10 mouse cellular contexts compared by ENCODE assay signal in the genomic region with DNA sequence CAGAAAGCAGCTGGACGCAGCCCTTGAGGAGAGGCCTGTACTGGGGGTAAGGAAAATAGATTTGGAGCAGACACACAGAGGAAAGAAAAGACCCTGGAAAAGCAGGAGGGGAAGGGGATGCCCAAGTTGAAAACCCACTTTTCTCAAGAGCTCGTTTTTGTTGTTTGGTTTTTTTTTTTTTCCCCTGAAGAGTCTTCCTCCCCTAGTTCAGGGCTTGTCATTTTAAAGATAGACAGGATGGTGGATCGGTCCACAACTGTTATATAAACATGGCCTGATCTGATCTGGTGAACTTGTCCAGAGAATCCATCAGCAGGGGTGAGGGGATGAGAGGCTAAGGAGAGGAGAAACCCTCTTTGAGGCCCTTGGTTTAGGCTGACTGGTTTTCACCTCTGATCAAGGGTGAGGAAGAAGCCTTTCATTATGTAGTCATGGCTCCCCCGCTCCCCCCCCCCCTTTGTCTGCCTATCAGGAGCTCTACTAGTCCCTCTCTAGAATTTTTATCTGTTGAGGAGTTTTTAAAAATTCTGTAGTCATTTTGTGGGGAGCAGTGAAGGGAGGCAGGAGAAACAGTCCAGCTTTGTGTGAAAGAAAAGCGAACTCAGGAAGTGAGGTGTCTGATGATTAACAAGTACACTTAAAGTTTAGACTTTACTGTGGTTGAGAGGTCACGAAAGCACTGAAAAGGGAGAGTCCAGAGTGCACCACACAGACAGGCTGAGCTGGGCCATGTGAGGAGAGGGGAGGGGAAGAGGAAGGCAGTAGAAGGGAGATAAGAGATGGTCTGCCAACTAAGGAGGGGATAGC. TPM values are rescaled to one million over a fixed set of nuclear protein-coding genes. Genes with fewer than 3 reads are reported as not detected.
DNase-seq lines count a peak whose midpoint lies in the region; ATAC-seq and TF ChIP-seq lines count a peak whose summit lies in the region.
"Had no signal": no experiment of that assay in that cellular context is flagged by ENCODE, and none has a peak within 500 bp of the region (broad histone marks: within the 10 kb centered on the region; RNA-seq: fewer than 3 reads in every experiment).

No protein-coding gene starts in this region.

- peaks cover 10% of the 10 kb centered on the region; the same call in 1 of the 2 replicates for H3K4me1 ChIP-seq in lung, embryonic 14.5 days (ENCODE audit: insufficient read depth)
- H3K4me1 ChIP-seq in stomach, embryonic 15.5 days: peaks cover 9% of the 10 kb centered on the region

- peaks cover 11% of the 10 kb centered on the region; the same call in 1 of the 2 replicates for H3K36me3 ChIP-seq in lung, embryonic 14.5 days (ENCODE audit: insufficient read depth)
- H3K36me3 ChIP-seq in stomach, embryonic 15.5 days: peaks cover 6% of the 10 kb centered on the region; the same call in 1 of the 2 replicates

- TF ChIP-seq CTCF in lung, embryonic 14.5 days (IDR thresholded peaks at IDR 0.05; ENCODE audit: low read depth): no peak
- TF ChIP-seq CTCF in layer of hippocampus, adult 2 months (conservative IDR thresholded peaks at IDR 0.05): no peak

- peak; percentile 36 for DNase-seq in lung, embryonic 14.5 days
- no peak for DNase-seq in lung, postnatal 10 days
- peak; percentile 68 to 89 for DNase-seq in kidney, postnatal 25 days
- DNase-seq in ovary, adult 18-20 months (ENCODE audit: low spot score): no peak
- no peak for DNase-seq in layer of hippocampus, adult 2 months (ENCODE audit: low spot score in 2 of 2)
- DNase-seq in adrenal gland, postnatal 36 days: no peak
- DNase-seq: cerebellum, adult 8-10 months had no signal

- H3K9ac ChIP-seq in lung, embryonic 14.5 days: no peak overlapping the region
- H3K9ac ChIP-seq in stomach, embryonic 15.5 days: no peak overlapping the region

- peak; percentile 73 for ATAC-seq in lung, embryonic 14.5 days (ENCODE audit: insufficient read depth)
- ATAC-seq in erythroid progenitor cell, adult 5-6 weeks (replicated peaks; ENCODE audit: low FRiP score, poor library complexity, severe bottlenecking): peak; percentile 43; the same call in 1 of the 2 replicates
- peak; percentile 53; the same call in 1 of the 2 replicates for ATAC-seq in stomach, embryonic 15.5 days (ENCODE audit: insufficient read depth, low FRiP score, low read depth)

- no peak overlapping the region for H3K4me3 ChIP-seq in lung, embryonic 14.5 days (ENCODE audit: low read depth, low read length)
- H3K4me3 ChIP-seq in stomach, embryonic 15.5 days (replicated peaks): no peak overlapping the region
- H3K4me3 ChIP-seq in layer of hippocampus, adult 2 months: no peak overlapping the region

- H3K4me2 ChIP-seq in lung, embryonic 14.5 days: no peak overlapping the region
- H3K4me2 ChIP-seq in stomach, embryonic 15.5 days: no peak overlapping the region

- H3K27ac ChIP-seq in lung, embryonic 14.5 days (ENCODE audit: low read depth): peak overlapping the region; percentile 18; the same call in 1 of the 2 replicates
- H3K27ac ChIP-seq in stomach, embryonic 15.5 days: no peak overlapping the region; the same call in 1 of the 2 replicates
- H3K27ac ChIP-seq in layer of hippocampus, adult 2 months: no peak overlapping the region

- 30% methylated on average over 6 of the region's 6 CpGs for WGBS in lung, embryonic 14.5 days
- WGBS in stomach, embryonic 15.5 days: 45% methylated on average over 6 of the region's 6 CpGs

- no peaks in the 10 kb centered on the region for H3K27me3 ChIP-seq in lung, embryonic 14.5 days (ENCODE audit: insufficient read depth, low read length)
- no peaks in the 10 kb centered on the region for H3K27me3 ChIP-seq in stomach, embryonic 15.5 days (replicated peaks)

- H3K9me3 ChIP-seq in lung, embryonic 14.5 days (ENCODE audit: low read depth, low read length): no peaks in the 10 kb centered on the region
- no peaks in the 10 kb centered on the region for H3K9me3 ChIP-seq in stomach, embryonic 15.5 days

RNA-seq across cellular contexts. Expression of a gene that starts 1.2 kb away (rescaled TPM):
- polyA plus RNA-seq in lung, embryonic 14.5 days (2014; fragmentation: Nextera tagmentation; extraction: Ambion mirVana): 2.0 and 2.6 TPM in 2 replicates
- total RNA-seq in erythroid progenitor cell, adult 5-6 weeks (2015; ENCODE audit: low replicate concordance): 1.4 TPM in 1 of 2 replicates, not detected in the other
- 0.26 TPM in 1 of 2 replicates, not detected in the other for total RNA-seq in erythroid progenitor cell, adult 5-6 weeks (2017; ENCODE audit: low replicate concordance)
- 1.6 and 2.3 TPM in 2 replicates for polyA plus RNA-seq in stomach, embryonic 15.5 days (2015; fragmentation: Nextera tagmentation; extraction: Ambion mirVana)
- total RNA-seq in layer of hippocampus, adult 2 months (2021): 1 to 10 TPM; 2.6 to 3.1 TPM
- 10 to 100 TPM; 11.7 to 24.9 TPM for total RNA-seq in adrenal gland, postnatal 36 days (2021)

RNA-seq across cellular contexts. Expression of a gene that starts 24.6 kb away (rescaled TPM):
- polyA plus RNA-seq in lung, embryonic 14.5 days (2014; fragmentation: Nextera tagmentation; extraction: Ambion mirVana): 28.7 and 29.5 TPM in 2 replicates
- 17.6 and 31.7 TPM in 2 replicates for total RNA-seq in erythroid progenitor cell, adult 5-6 weeks (2015; ENCODE audit: low replicate concordance)
- total RNA-seq in erythroid progenitor cell, adult 5-6 weeks (2017; ENCODE audit: low replicate concordance): 6.1 and 6.9 TPM in 2 replicates
- 53.0 and 63.9 TPM in 2 replicates for polyA plus RNA-seq in stomach, embryonic 15.5 days (2015; fragmentation: Nextera tagmentation; extraction: Ambion mirVana)
- 1 to 10 TPM; 1.4 to 1.7 TPM for total RNA-seq in layer of hippocampus, adult 2 months (2021)
- 10 to 100 TPM; 10.5 to 14.1 TPM for total RNA-seq in adrenal gland, postnatal 36 days (2021)

RNA-seq across cellular contexts. Expression of a gene that starts 35.0 kb away (rescaled TPM):
- not detected in 2 replicates for polyA plus RNA-seq in lung, embryonic 14.5 days (2014; fragmentation: Nextera tagmentation; extraction: Ambion mirVana)
- total RNA-seq in erythroid progenitor cell, adult 5-6 weeks (2015; ENCODE audit: low replicate concordance): not detected in 2 replicates
- total RNA-seq in erythroid progenitor cell, adult 5-6 weeks (2017; ENCODE audit: low replicate concordance): not detected in 2 replicates
- polyA plus RNA-seq in stomach, embryonic 15.5 days (2015; fragmentation: Nextera tagmentation; extraction: Ambion mirVana): not detected in 2 replicates
- total RNA-seq in layer of hippocampus, adult 2 months (2021): not detected
- not detected for total RNA-seq in adrenal gland, postnatal 36 days (2021)
- total RNA-seq: left cerebral cortex, adult 18-20 months had no signal

Comparison
In these comparisons a context has a peak if more than half of its experiments do, and no peak if none do; other contexts are left out.
1. DNase-seq: peak in lung, embryonic 14.5 days (single experiment) and kidney, postnatal 25 days (2 of 2); none in lung, postnatal 10 days (single experiment), ovary, adult 18-20 months (single experiment), layer of hippocampus, adult 2 months (0 of 2) and adrenal gland, postnatal 36 days (0 of 2).
2. Peak in every context shown above with its lines, with median percentiles within 50 percentile points of each other: ATAC-seq.